Mouse (Mus musculus) embryonic facial prominence, embryonic 10.5 days (tissue): ENCODE results near the gene Fosl1. TPM values are rescaled to one million over a fixed set of nuclear protein-coding genes. Genes with fewer than 3 reads are reported as not detected.
"Not testable (repeated sequence)": the region's sequence is repeated elsewhere in the genome, so short reads cannot be mapped to it uniquely, and the experiment has no call there.

Experiments used
- DNase-seq: peaks from one replicate; pipeline ENCODE4 v3.0.0-alpha.2; 2017; ENCODE audit warnings: low spot score
- H3K27ac ChIP-seq: fragments of 300-500 bp; sonication (generic); replicated peaks from 2 replicates; pipeline ENCODE4 v1.5.1; 2016; ENCODE audit warnings: mild to moderate bottlenecking
- H3K27me3 ChIP-seq: fragments of 300-500 bp; sonication (generic); replicated peaks from 2 replicates; pipeline ENCODE4 v1.6.1; 2016; ENCODE audit warnings: low read depth, mild to moderate bottlenecking; ENCODE audit not compliant: poor library complexity, severe bottlenecking
- H3K36me3 ChIP-seq: fragments of 300-500 bp; sonication (generic); replicated peaks from 2 replicates; pipeline ENCODE4 v1.6.1; 2016; ENCODE audit warnings: mild to moderate bottlenecking, moderate library complexity
- H3K4me1 ChIP-seq: fragments of 300-500 bp; sonication (generic); 2 replicates; pipeline ENCODE4 v1.6.1; 2016
- H3K4me3 ChIP-seq: fragments of 300-500 bp; sonication (generic); 2 replicates; pipeline ENCODE4 v1.5.1; 2016; ENCODE audit warnings: mild to moderate bottlenecking, moderate library complexity
- H3K9me3 ChIP-seq: fragments of 300-500 bp; sonication (generic); 2 replicates; pipeline ENCODE4 v1.6.1; 2016; ENCODE audit warnings: mild to moderate bottlenecking
- WGBS: fragments of 180-500 bp; shearing (Covaris S2); methylation state at CpG from one replicate; pipeline ENCODE4 v1.1.7; 2016; 5-methylcytosine and 5-hydroxymethylcytosine counted together
- polyA plus RNA-seq: library from polyadenylated mRNA; unstranded; fragments of >200 nt; fragmentation: Nextera tagmentation; extraction: Ambion mirVana; gene quantifications from 2 replicates; pipeline ENCODE4 v1.2.1, GENCODE M21; 2016

The Fosl1 gene
- polyA plus RNA-seq, 1 experiment from 2014 or later = not detected

- H3K36me3 ChIP-seq = peaks cover 51% of the 10 kb centered on the region
- H3K4me3 ChIP-seq = peak overlapping the region; percentile 89
- no peaks in the 10 kb centered on the region for H3K27me3 ChIP-seq
- H3K4me1 ChIP-seq = peaks cover 50% of the 10 kb centered on the region
- DNase-seq = peak; percentile 85
- peak overlapping the region; percentile 97 for H3K27ac ChIP-seq
- no peaks in the 10 kb centered on the region for H3K9me3 ChIP-seq
- WGBS = under 1% methylated on average over 59 of the region's 59 CpGs
Measured at GRCm38 (mm10) chr19:5490898-5491708, 43.8 kb downstream of the Fosl1 start.

GRCm38 (mm10) chr19:5492641-5493040, 45.3 kb downstream of the Fosl1 start:
- Histone ChIP-seq H3K4me3 (peak overlapping the region; percentile 89; the same call in 1 of the 2 replicates), H3K9me3 (no peaks in the 10 kb centered on the region), H3K36me3 (peaks cover 60% of the 10 kb centered on the region), H3K27me3 (no peaks in the 10 kb centered on the region), H3K4me1 (peaks cover 36% of the 10 kb centered on the region), H3K27ac (no peak overlapping the region)
- 91% methylated on average over 4 of the region's 4 CpGs for whole genome bisulfite sequencing
- DNase-seq = no peak

DNA sequence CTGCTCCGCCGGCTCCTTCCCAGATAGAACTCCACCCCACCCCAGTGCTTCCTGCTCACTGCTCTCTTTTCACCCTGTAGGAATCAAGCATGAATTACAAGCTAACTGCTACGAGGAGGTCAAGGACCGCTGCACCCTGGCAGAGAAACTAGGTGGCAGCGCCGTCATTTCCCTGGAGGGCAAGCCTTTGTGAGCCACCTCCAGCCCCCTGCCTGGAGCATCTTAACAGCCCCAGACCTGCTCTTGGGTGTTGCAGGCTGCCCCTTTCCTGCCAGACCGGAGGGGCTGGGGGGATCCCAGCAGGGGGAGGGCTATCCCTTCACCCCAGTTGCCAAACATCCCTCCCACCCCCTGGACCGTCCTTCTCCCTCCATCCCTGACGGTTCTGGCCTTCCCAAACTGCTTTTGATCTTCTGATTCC, 46.0 kb downstream of the Fosl1 start:
- not testable (repeated sequence) for H3K27me3 ChIP-seq, H3K27ac ChIP-seq, DNase-seq, H3K9me3 ChIP-seq
- Histone ChIP-seq H3K4me3 (peak overlapping the region; percentile 23; the same call in 1 of the 2 replicates), H3K4me1 (peaks cover 31% of the 10 kb centered on the region), H3K36me3 (peaks cover 67% of the 10 kb centered on the region)
- WGBS = 74% methylated on average over 9 of the region's 9 CpGs

DNA sequence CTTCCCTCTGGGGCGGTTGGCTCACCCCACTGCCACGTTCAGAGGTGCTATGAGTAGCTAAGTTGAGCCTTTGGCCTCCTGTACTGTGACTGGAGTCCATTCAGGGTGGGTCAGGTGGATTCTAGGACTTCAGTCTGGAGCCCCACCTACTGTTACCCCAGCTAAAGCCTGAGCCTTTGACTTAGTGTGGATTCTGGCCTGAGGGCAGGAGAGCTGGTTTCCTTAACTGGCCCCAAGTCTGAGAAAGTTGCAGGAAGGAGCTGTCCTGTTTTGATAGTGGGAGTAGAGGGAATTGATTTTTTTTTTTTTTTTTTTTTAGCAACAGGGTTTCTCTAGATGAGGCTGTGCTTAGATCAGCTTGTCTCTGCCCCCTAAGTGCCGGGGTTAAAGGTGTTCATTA, 47.0 kb downstream of the Fosl1 start:
- Histone ChIP-seq H3K36me3 (peaks cover 69% of the 10 kb centered on the region), H3K4me1 (peaks cover 22% of the 10 kb centered on the region), H3K4me3 (no peak overlapping the region), H3K27ac (no peak overlapping the region), H3K9me3 (no peaks in the 10 kb centered on the region), H3K27me3 (no peaks in the 10 kb centered on the region)
- no peak for DNase-seq
- 90% methylated on average over 3 of the region's 3 CpGs for WGBS

DNA sequence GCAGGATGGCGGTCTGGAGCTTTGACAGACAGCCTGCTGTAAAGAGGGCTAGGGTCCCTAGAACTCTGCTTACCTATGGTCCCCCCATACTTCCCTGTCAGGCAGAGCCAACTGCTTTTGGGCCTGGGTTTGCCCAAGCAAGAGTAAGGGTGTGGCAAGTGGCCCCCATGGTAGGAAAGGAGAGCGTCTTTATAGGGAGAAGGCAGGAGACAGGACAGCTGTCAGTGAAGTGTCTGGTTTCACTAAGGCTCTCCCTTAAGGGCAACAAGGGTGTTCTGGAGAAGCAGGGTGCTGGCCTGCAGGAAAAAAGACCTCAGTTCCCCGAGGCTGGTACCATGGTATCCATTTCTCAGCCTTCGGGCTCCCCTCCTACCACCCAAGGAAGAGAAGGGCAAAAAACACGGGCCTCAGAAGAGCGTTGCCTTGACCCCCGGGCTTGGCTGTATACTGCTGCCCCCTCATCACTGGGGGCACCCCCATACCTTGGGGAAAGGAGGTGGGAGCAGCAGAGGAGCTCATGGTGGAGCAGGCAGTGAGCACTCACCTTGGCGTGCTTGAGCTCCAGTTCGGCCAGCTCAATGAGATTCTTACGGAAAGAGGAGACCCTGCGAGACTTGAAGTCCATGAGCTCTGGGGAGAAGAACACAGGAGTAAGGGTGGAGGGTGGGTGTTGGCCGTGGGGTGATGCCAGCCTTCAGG, 48.2 kb downstream of the Fosl1 start:
- Histone ChIP-seq H3K36me3 (peaks cover 69% of the 10 kb centered on the region), H3K4me3 (no peak overlapping the region), H3K4me1 (peaks cover 15% of the 10 kb centered on the region), H3K27ac (no peak overlapping the region; the same call in 1 of the 2 replicates), H3K9me3 (no peaks in the 10 kb centered on the region), H3K27me3 (no peaks in the 10 kb centered on the region)
- DNase-seq = no peak
- 83% methylated on average over 12 of the region's 12 CpGs for WGBS

GRCm38 (mm10) chr19:5496052-5496370, 48.7 kb downstream of the Fosl1 start:
- no peaks in the 10 kb centered on the region for H3K9me3 ChIP-seq
- peaks cover 69% of the 10 kb centered on the region for H3K36me3 ChIP-seq
- no peak overlapping the region for H3K4me3 ChIP-seq
- DNase-seq = no peak
- WGBS = 89% methylated on average over 16 of the region's 16 CpGs
- H3K27ac ChIP-seq = no peak overlapping the region; the same call in 1 of the 2 replicates
- peaks cover 15% of the 10 kb centered on the region for H3K4me1 ChIP-seq
- H3K27me3 ChIP-seq = no peaks in the 10 kb centered on the region

GRCm38 (mm10) chr19:5500330-5500875, 53.1 kb downstream of the Fosl1 start:
- 0 out of 2 replicates have a peak, but pooled peaks cover 2% of the 10 kb centered on the region for H3K4me1 ChIP-seq
- no peaks in the 10 kb centered on the region for H3K27me3 ChIP-seq
- WGBS = 94% methylated on average over 2 of the region's 2 CpGs
- H3K27ac ChIP-seq = no peak overlapping the region
- H3K36me3 ChIP-seq = peaks cover 39% of the 10 kb centered on the region
- DNase-seq = no peak
- no peaks in the 10 kb centered on the region for H3K9me3 ChIP-seq
- H3K4me3 ChIP-seq = no peak overlapping the region

GRCm38 (mm10) chr19:5503687-5504086, 56.3 kb downstream of the Fosl1 start, which contains the start of gene 1700020D05Rik:
Gene 1700020D05Rik, minus strand, starts transcription at chr19:5503787.
- WGBS = 62% methylated on average over 17 of the region's 17 CpGs

More at GRCm38 (mm10) chr19:5503687-5504086, 56.3 kb downstream of the Fosl1 start, which contains the start of gene 1700020D05Rik:
- H3K36me3 ChIP-seq = peaks cover 8% of the 10 kb centered on the region; the same call in 1 of the 2 replicates
- H3K9me3 ChIP-seq = no peaks in the 10 kb centered on the region
- H3K27ac ChIP-seq = no peak within 1 kb of the TSS
- no peak for DNase-seq
- H3K4me3 ChIP-seq = 0 out of 2 replicates have a peak within 1 kb of the TSS, but pooled peaks have one; percentile 21
- H3K27me3 ChIP-seq = no peaks in the 10 kb centered on the region
- H3K4me1 ChIP-seq = 0 out of 2 replicates have a peak, but pooled peaks cover 2% of the 10 kb centered on the region

Other genes starting within 250 kb of the Fosl1 start
- 24.8 and 25.6 TPM in 2 replicates for gene Pacs1, start 174.4 kb upstream of the Fosl1 start, polyA plus RNA-seq
- gene Sf3b2, start 152.1 kb upstream of the Fosl1 start, polyA plus RNA-seq = 456 and 467 TPM in 2 replicates
- 8.5 and 8.6 TPM in 2 replicates for gene Gal3st3, start 149.2 kb upstream of the Fosl1 start, polyA plus RNA-seq
- gene Catsper1, start 111.8 kb upstream of the Fosl1 start, polyA plus RNA-seq = not detected in 2 replicates
- gene Cst6, start 98.0 kb upstream of the Fosl1 start, polyA plus RNA-seq = 0.24 and 0.65 TPM in 2 replicates
- 90.4 and 93.7 TPM in 2 replicates for gene Eif1ad, start 80.8 kb upstream of the Fosl1 start, polyA plus RNA-seq
- 570 and 593 TPM in 2 replicates for gene Banf1, start 80.4 kb upstream of the Fosl1 start, polyA plus RNA-seq
- 89.4 and 96.6 TPM in 2 replicates for gene Sart1, start 58.8 kb upstream of the Fosl1 start, polyA plus RNA-seq
- 0.28 and 0.72 TPM in 2 replicates for gene Tsga10ip, start 45.0 kb upstream of the Fosl1 start, polyA plus RNA-seq
- gene Drap1, start 22.6 kb upstream of the Fosl1 start, polyA plus RNA-seq = 222 and 242 TPM in 2 replicates
- 49.5 and 55.0 TPM in 2 replicates for gene AI837181, start 22.4 kb upstream of the Fosl1 start, polyA plus RNA-seq
- 6.2 and 7.4 TPM in 2 replicates for gene Ccdc85b, start 10.3 kb downstream of the Fosl1 start, polyA plus RNA-seq
- gene Fibp, start 13.1 kb downstream of the Fosl1 start, polyA plus RNA-seq = 101 and 109 TPM in 2 replicates
- gene Ctsw, start 21.0 kb downstream of the Fosl1 start, polyA plus RNA-seq = 1.1 and 1.5 TPM in 2 replicates
- gene Efemp2, start 26.4 kb downstream of the Fosl1 start, polyA plus RNA-seq = 75.8 and 80.6 TPM in 2 replicates
- gene Mus81, start 40.9 kb downstream of the Fosl1 start, polyA plus RNA-seq = 41.1 and 45.1 TPM in 2 replicates
- 3,028 and 3,069 TPM in 2 replicates for gene Cfl1, start 42.9 kb downstream of the Fosl1 start, polyA plus RNA-seq
- gene 1700020D05Rik, start 56.2 kb downstream of the Fosl1 start, polyA plus RNA-seq = not detected in 2 replicates
- gene Snx32, start 63.0 kb downstream of the Fosl1 start, polyA plus RNA-seq = 6.3 and 8.4 TPM in 2 replicates
- gene Ovol1, start 113.1 kb downstream of the Fosl1 start, polyA plus RNA-seq = 0.83 and 1.3 TPM in 2 replicates
- 2.1 and 2.6 TPM in 2 replicates for gene Ap5b1, start 120.5 kb downstream of the Fosl1 start, polyA plus RNA-seq
- gene Rnaseh2c, start 154.3 kb downstream of the Fosl1 start, polyA plus RNA-seq = 174 and 177 TPM in 2 replicates
- 59.7 and 60.7 TPM in 2 replicates for gene Kat5, start 162.7 kb downstream of the Fosl1 start, polyA plus RNA-seq
- gene Rela, start 189.9 kb downstream of the Fosl1 start, polyA plus RNA-seq = 34.3 and 36.8 TPM in 2 replicates
- gene Sipa1, start 216.2 kb downstream of the Fosl1 start, polyA plus RNA-seq = 28.7 and 31.2 TPM in 2 replicates
- 32.1 and 34.0 TPM in 2 replicates for gene Map3k11, start 241.2 kb downstream of the Fosl1 start, polyA plus RNA-seq
- gene Pcnx3, start 241.4 kb downstream of the Fosl1 start, polyA plus RNA-seq = 30.3 and 30.6 TPM in 2 replicates